Mouse (Mus musculus) MEL (cell line): ENCODE data around the gene Diexf. TPM values are rescaled to one million over a fixed set of nuclear protein-coding genes. Genes with fewer than 3 reads are reported as not detected.
A peak's percentile ranks its signal among the peaks of the same experiment; 100 is the strongest.

ENCODE experiments used
- DNase-seq: peaks from one replicate; pipeline ENCODE4 v3.0.0; 2011; ENCODE audit warnings: low read depth, low spot score
- H3K27ac ChIP-seq: 2 replicates; pipeline ENCODE4 v1.5.1; 2012; ENCODE audit warnings: low read depth, mild to moderate bottlenecking, control low read depth, low read length, moderate library complexity; ENCODE audit not compliant: control insufficient read depth
- H3K27me3 ChIP-seq, 2 experiments: fragments of 150-350 bp in 1 of 2; sonication (generic) in 1 of 2; 2 replicates each; pipeline ENCODE4 v1.6.1; 2012; ENCODE audit warnings: low read length in 2 of 2, mild to moderate bottlenecking in 2 of 2, improper control_type of control experiment in 1 of 2, moderate library complexity in 1 of 2; ENCODE audit not compliant: insufficient read depth in 2 of 2, control insufficient read depth in 1 of 2
- H3K36me3 ChIP-seq, 2 experiments: 2 replicates each; pipeline ENCODE4 v1.6.1; 2012 to 2014; ENCODE audit warnings: low read length in 2 of 2, improper control_type of control experiment in 1 of 2, inconsistent platforms in 1 of 2, mild to moderate bottlenecking in 1 of 2; ENCODE audit not compliant: insufficient read depth in 2 of 2, control insufficient read depth in 1 of 2
- H3K4me1 ChIP-seq, 2 experiments: fragments of 150-350 bp in 1 of 2; sonication (generic) in 1 of 2; 2 replicates each; pipeline ENCODE4 v1.6.1; 2012; ENCODE audit warnings: low read length in 2 of 2, improper control_type of control experiment in 1 of 2, mild to moderate bottlenecking in 1 of 2; ENCODE audit not compliant: insufficient read depth in 2 of 2, control insufficient read depth in 1 of 2
- H3K4me3 ChIP-seq, 2 experiments: fragments of 150-350 bp in 1 of 2; sonication (generic) in 1 of 2; 2 replicates each; pipeline ENCODE4 v1.5.1; 2012; ENCODE audit warnings: low read depth in 2 of 2, low read length in 2 of 2, mild to moderate bottlenecking in 2 of 2, moderate library complexity in 2 of 2, control low read depth in 1 of 2, improper control_type of control experiment in 1 of 2; ENCODE audit not compliant: control insufficient read depth in 1 of 2, insufficient read depth in 1 of 2
- H3K79me2 ChIP-seq: 2 replicates; pipeline ENCODE4 v1.6.1; 2012; ENCODE audit warnings: mild to moderate bottlenecking, low read length, moderate library complexity; ENCODE audit not compliant: control insufficient read depth, poor library complexity, insufficient read depth
- H3K9ac ChIP-seq: 2 replicates; pipeline ENCODE4 v1.6.1; 2012; ENCODE audit warnings: low read depth, mild to moderate bottlenecking, control low read depth, low read length, moderate library complexity; ENCODE audit not compliant: control insufficient read depth, poor library complexity, severe bottlenecking
- H3K9me3 ChIP-seq: fragments of 150-350 bp; sonication (generic); replicated peaks from 2 replicates; pipeline ENCODE4 v1.6.1; 2012; ENCODE audit warnings: mild to moderate bottlenecking, low read length, improper control_type of control experiment, moderate library complexity; ENCODE audit not compliant: insufficient read depth
- CHD1 ChIP-seq: IDR thresholded peaks from 2 replicates; pipeline ENCODE4 v1.6.1; 2012; ENCODE audit warnings: low read depth, mild to moderate bottlenecking, inconsistent platforms, low read length, improper control_type of control experiment
- CTCF ChIP-seq, 3 experiments: IDR thresholded peaks in 2 of 3; conservative IDR thresholded peaks in 1 of 3; 2 replicates each; pipeline ENCODE4 v1.5.1; 2011 to 2012; ENCODE audit warnings: low read length in 3 of 3, low read depth in 2 of 3, mild to moderate bottlenecking in 2 of 3, improper control_type of control experiment in 1 of 3, inconsistent platforms in 1 of 3, mixed read lengths in 1 of 3, moderate library complexity in 1 of 3; ENCODE audit not compliant: control insufficient read depth in 1 of 3, insufficient read depth in 1 of 3, poor library complexity in 1 of 3, severe bottlenecking in 1 of 3
- ELF1 ChIP-seq: IDR thresholded peaks from 2 replicates; pipeline ENCODE4 v1.6.1; 2014; ENCODE audit warnings: low read depth, mild to moderate bottlenecking, inconsistent platforms, low read length, improper control_type of control experiment, moderate library complexity
- EP300 ChIP-seq, 2 experiments: IDR thresholded peaks; 2 replicates each; pipeline ENCODE4 v1.6.1; 2011; ENCODE audit warnings: improper control_type of control experiment in 2 of 2, low read length in 2 of 2, low read depth in 1 of 2, mild to moderate bottlenecking in 1 of 2
- GATA1 ChIP-seq: IDR thresholded peaks from 2 replicates; pipeline ENCODE4 v1.6.1; 2011; ENCODE audit warnings: low read depth, low read length, improper control_type of control experiment
- HCFC1 ChIP-seq: IDR thresholded peaks from 2 replicates; pipeline ENCODE4 v1.6.1; 2012; ENCODE audit warnings: low read depth, mild to moderate bottlenecking, inconsistent platforms, low read length, improper control_type of control experiment, moderate library complexity
- JUND ChIP-seq: IDR thresholded peaks from 2 replicates; pipeline ENCODE4 v1.6.1; 2011; ENCODE audit warnings: low read depth, mild to moderate bottlenecking, improper control_type of control experiment, low read length
- MAX ChIP-seq: IDR thresholded peaks from 2 replicates; pipeline ENCODE4 v1.6.1; 2011; ENCODE audit warnings: low read length, improper control_type of control experiment
- MEF2A ChIP-seq: IDR thresholded peaks from 2 replicates; pipeline ENCODE4 v1.6.1; 2014; ENCODE audit warnings: low read depth, mild to moderate bottlenecking, inconsistent platforms, low read length, improper control_type of control experiment; ENCODE audit not compliant: poor library complexity, insufficient replicate concordance, severe bottlenecking; ENCODE audit errors: extremely low read depth
- MYB ChIP-seq: IDR thresholded peaks from 2 replicates; pipeline ENCODE4 v1.6.1; 2011; ENCODE audit warnings: mild to moderate bottlenecking, low read depth, low read length, improper control_type of control experiment
- NELFE ChIP-seq: IDR thresholded peaks from 2 replicates; pipeline ENCODE4 v1.6.1; 2011; ENCODE audit warnings: low read depth, low read length, improper control_type of control experiment
- RAD21 ChIP-seq: IDR thresholded peaks from 2 replicates; pipeline ENCODE4 v1.6.1; 2011; ENCODE audit warnings: mild to moderate bottlenecking, low read depth, low read length, improper control_type of control experiment
- SIN3A ChIP-seq: IDR thresholded peaks from 2 replicates; pipeline ENCODE4 v1.6.1; 2012; ENCODE audit warnings: low read length, improper control_type of control experiment, inconsistent platforms
- SMC3 ChIP-seq: IDR thresholded peaks from 2 replicates; pipeline ENCODE4 v1.6.1; 2011; ENCODE audit warnings: low read depth, low read length, improper control_type of control experiment
- TAL1 ChIP-seq: IDR thresholded peaks from 2 replicates; pipeline ENCODE4 v1.6.1; 2012; ENCODE audit warnings: mild to moderate bottlenecking, inconsistent platforms, low read length, moderate library complexity, mixed read lengths
- TBP ChIP-seq: IDR thresholded peaks from 2 replicates; pipeline ENCODE4 v1.8.0; 2011; ENCODE audit warnings: low read depth, low read length, improper control_type of control experiment
- TCF12 ChIP-seq: IDR thresholded peaks from 2 replicates; pipeline ENCODE4 v1.6.1; 2014; ENCODE audit warnings: low read depth, mild to moderate bottlenecking, inconsistent platforms, low read length, improper control_type of control experiment, moderate library complexity
- USF1 ChIP-seq: IDR thresholded peaks from 2 replicates; pipeline ENCODE4 v1.6.1; 2014; ENCODE audit warnings: low read depth, mild to moderate bottlenecking, inconsistent platforms, low read length, improper control_type of control experiment, moderate library complexity
- USF2 ChIP-seq, 2 experiments: IDR thresholded peaks; 2 replicates each; pipeline ENCODE4 v1.6.1; 2011 to 2012; ENCODE audit warnings: improper control_type of control experiment in 2 of 2, low read length in 2 of 2, borderline replicate concordance in 1 of 2, inconsistent platforms in 1 of 2, low read depth in 1 of 2, mild to moderate bottlenecking in 1 of 2; ENCODE audit not compliant: insufficient read depth in 1 of 2
- ZC3H11A ChIP-seq: IDR thresholded peaks from 2 replicates; pipeline ENCODE4 v1.6.1; 2012; ENCODE audit warnings: low read depth, mild to moderate bottlenecking, inconsistent platforms, low read length, improper control_type of control experiment
- ZMIZ1 ChIP-seq: IDR thresholded peaks from 2 replicates; pipeline ENCODE4 v1.6.1; 2012; ENCODE audit warnings: low read depth, mild to moderate bottlenecking, inconsistent platforms, low read length, improper control_type of control experiment, moderate library complexity
- polyA plus RNA-seq, 2 experiments: library from polyadenylated mRNA; stranded (reverse) in 1 of 2; unstranded in 1 of 2; fragments of >175 nt in 1 of 2; fragments of >200 nt in 1 of 2; gene quantifications; 2 replicates each; pipeline versions ENCODE4 v1.2.1 to v1.2.4; 2012; ENCODE audit warnings: low replicate concordance in 2 of 2, low read depth in 1 of 2; ENCODE audit not compliant: insufficient read length in 2 of 2, insufficient read depth in 1 of 2, missing spikeins in 1 of 2
- total RNA-seq: library from RNA; depleted of rRNA; stranded (reverse); fragments of 300-350 nt; gene quantifications from 2 replicates; pipeline ENCODE4 v1.2.3, GENCODE M21; 2012

Diexf gene
- total and polyA plus RNA-seq, 3 experiments: 20.6 to 45.4 TPM; not detected in 1

GRCm38 (mm10) chr1:193085541-193086020 is 44.5 kb downstream of the Diexf start (continued):
- TF ChIP-seq EP300 (IDR thresholded peaks at IDR 0.05; ENCODE audit: low read depth in 1 of 2, low read length in 2 of 2): no peak
- TF ChIP-seq, all 39 proteins: peak for 0

DNA sequence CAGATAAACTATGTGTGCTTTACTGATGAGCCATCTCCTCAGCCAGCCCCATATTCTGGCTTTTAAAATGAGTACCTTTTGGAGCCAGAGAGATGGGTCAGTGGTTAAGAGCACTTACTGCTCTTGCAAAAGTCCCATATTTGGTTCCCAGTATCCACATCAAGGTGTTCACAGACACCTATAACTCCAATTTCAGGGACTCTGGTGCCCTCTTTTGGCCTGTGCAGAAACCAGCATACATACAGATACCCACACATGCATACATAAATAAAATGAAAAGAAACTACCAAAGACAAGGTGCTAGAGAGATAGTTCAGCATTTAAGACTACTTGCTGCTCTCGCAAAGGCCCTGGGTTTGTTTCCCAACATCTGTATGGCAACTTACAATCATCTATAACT is 46.1 kb downstream of the Diexf start:
- TF ChIP-seq CTCF (IDR thresholded peaks at IDR 0.05 in 2 of 3, conservative IDR thresholded peaks at IDR 0.05 in 1 of 3; ENCODE audit: control insufficient read depth in 1 of 3, insufficient read depth in 1 of 3, low read depth in 2 of 3, low read length in 3 of 3, poor library complexity in 1 of 3, severe bottlenecking in 1 of 3) (peak; percentile 21 to 73 (median 49)), MYB (no peak), SMC3 (peak; percentile 68), ZC3H11A (peak; percentile 65), TAL1 (no peak), RAD21 (peak; percentile 85), ZMIZ1 (no peak)
- TF ChIP-seq, all 39 proteins: peak for 4
- H3K79me2 ChIP-seq: no peaks in the 10 kb centered on the region
- no peaks in the 10 kb centered on the region for H3K4me1 ChIP-seq
- no peak overlapping the region for H3K9ac ChIP-seq
- no peak overlapping the region for H3K4me3 ChIP-seq
- DNase-seq: peak; percentile 51
- H3K27me3 ChIP-seq: no peaks in the 10 kb centered on the region
- H3K27ac ChIP-seq: no peak overlapping the region
- no peaks in the 10 kb centered on the region for H3K36me3 ChIP-seq
- no peaks in the 10 kb centered on the region for H3K9me3 ChIP-seq

DNA sequence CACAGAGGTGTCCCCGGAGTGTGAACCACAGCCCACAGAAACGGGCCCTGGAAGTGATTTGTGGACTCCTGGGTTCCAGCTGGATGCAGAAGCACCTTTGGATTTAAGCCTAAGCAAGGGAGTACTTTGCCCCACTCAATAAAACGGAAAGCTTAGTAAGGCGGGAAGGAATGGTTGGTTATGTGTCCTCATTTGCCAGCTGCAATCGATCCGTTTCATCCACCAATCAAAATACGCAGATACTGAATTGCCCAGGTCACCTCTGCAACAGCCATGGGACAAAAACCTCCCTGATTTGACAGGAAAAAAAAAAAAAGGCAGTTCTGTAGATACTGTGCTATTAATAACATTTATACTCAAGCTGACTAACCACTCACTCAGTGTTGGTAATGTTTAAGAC is 47.0 kb downstream of the Diexf start:
- H3K9me3 ChIP-seq: no peaks in the 10 kb centered on the region
- no peaks in the 10 kb centered on the region for H3K27me3 ChIP-seq
- DNase-seq: no peak
- no peaks in the 10 kb centered on the region for H3K36me3 ChIP-seq
- H3K9ac ChIP-seq: no peak overlapping the region
- no peaks in the 10 kb centered on the region for H3K4me1 ChIP-seq
- no peak overlapping the region for H3K4me3 ChIP-seq
- H3K79me2 ChIP-seq: no peaks in the 10 kb centered on the region
- no peak overlapping the region for H3K27ac ChIP-seq
- TF ChIP-seq NELFE: no peak
- TF ChIP-seq USF1: no peak
- TF ChIP-seq ZMIZ1: no peak

DNA sequence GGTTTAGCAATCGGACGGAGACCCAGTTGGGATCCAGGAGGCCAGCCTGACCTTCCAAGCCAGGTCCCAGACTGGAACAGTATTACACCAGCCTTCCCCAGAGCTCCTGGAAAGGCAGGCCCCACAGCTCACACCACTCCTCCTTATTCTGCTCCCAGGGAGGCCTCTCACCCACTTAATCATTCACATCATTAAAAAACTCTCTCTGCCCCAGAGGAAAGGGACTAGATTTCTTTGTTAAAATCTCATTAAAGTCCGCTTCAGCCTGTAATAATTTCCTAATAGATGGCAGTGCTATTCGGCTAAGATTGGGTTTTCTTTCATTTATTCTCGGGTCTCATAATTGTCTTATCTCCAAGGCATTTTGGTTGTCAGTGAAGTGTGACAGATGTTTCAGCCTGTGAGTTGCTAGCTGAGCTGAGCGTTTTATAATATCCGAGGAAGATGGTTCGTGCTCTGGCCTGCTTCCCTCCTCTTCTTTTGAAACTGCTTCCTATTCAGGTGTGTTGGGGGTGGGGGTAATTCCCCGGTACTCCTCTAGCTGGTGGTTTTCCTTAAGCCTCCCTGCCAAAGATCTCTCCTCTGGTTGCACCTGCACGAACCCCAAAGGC is 47.7 kb downstream of the Diexf start:
- Histone ChIP-seq H3K9me3 (no peaks in the 10 kb centered on the region), H3K4me3 (no peak overlapping the region), H3K27me3 (no peaks in the 10 kb centered on the region), H3K27ac (no peak overlapping the region), H3K4me1 (no peaks in the 10 kb centered on the region), H3K36me3 (no peaks in the 10 kb centered on the region), H3K79me2 (no peaks in the 10 kb centered on the region), H3K9ac (no peak overlapping the region)
- DNase-seq: no peak
- TF ChIP-seq JUND (no peak), TCF12 (no peak), HCFC1 (no peak), TBP (no peak), MEF2A (no peak), ELF1 (no peak), MAX (no peak), NELFE (no peak), GATA1 (no peak), SIN3A (no peak), USF2 (IDR thresholded peaks at IDR 0.05; ENCODE audit: borderline replicate concordance in 1 of 2, insufficient read depth in 1 of 2, low read depth in 1 of 2, low read length in 2 of 2) (no peak), CHD1 (no peak)
